Mouse (Mus musculus): ENCODE results near the gene Man2b1. TPM values are rescaled to one million over a fixed set of nuclear protein-coding genes. Genes with fewer than 3 reads are reported as not detected.

Gene Man2b1
- polyA plus RNA-seq, 1 experiment from 2014 or later = 22.5 TPM

DNA sequence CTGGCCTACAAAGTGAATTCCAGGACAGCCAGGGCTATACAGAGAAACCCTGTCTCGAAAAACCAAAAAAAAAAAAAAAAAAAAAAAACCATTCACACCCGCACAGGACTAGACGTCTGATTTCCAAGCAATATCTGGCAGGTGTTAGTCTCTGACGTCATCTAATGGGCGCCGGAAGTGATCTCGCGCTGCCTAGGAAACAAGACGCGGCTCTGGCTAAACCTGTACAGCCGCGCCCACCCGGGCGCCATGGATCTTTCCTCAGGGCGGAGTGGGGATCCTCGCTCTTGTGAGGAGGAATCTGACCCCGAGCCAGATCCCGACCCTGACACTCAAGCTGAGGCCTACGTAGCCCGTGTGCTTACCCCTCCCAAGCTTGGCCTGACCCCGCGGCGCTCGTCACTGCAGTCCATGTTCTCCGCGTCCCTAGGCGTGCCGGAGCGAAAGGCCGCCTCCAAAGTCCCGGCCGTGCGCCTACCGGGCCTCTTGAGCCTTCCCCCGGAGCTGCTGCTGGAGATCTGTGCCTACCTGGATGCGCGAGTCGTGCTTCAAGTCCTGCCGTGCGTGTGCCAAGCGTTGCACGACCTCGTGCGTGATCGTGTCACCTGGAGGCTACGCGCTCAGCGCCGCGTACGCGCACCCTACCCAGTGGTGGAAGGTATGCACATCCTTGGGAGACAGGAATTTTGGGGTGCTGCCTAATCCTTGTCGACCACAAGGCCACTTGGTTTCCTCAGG is 23.0 kb upstream of the Man2b1 start, which contains the start of gene Fbxw9:
Gene Fbxw9, plus strand, starts transcription at position 177 of the 738 bp plus-strand sequence.
- Histone ChIP-seq H3K4me3 (peak within 1 kb of the TSS; percentile 97), H3K4me2 (peak within 1 kb of the TSS; percentile 77), H3K36me3 (peaks cover 25% of the 10 kb centered on the region), H3K9me3 (no peaks in the 10 kb centered on the region), H3K9ac (peak within 1 kb of the TSS; percentile 92), H3K27ac (replicated peaks) (peak within 1 kb of the TSS; percentile 85), H3K4me1 (replicated peaks) (peaks cover 26% of the 10 kb centered on the region), H3K27me3 (no peaks in the 10 kb centered on the region)
- peak; percentile 92 for ATAC-seq (ENCODE audit: low FRiP score, low read depth)
- under 1% methylated on average over 52 of the region's 53 CpGs for WGBS

DNA sequence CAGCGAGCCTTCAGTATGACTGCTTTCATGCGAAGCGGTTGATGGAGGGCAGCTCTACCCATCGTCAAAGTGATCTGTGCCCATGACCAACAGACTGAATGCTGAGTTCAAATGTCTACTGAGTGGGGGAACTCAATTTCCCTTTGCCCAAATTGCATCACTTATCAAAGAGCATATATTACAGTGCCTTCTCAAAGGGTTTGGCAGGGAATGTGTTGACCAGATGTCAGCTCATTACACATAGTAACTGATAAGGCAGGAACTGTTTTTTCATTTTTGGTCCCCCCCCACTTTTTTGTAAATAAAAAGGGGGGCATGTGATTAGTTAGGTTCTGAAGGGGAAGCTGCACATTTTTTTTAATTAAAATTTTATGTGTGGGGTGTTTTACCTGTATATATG is 20.5 kb upstream of the Man2b1 start:
- Histone ChIP-seq H3K27ac (replicated peaks) (no peak overlapping the region), H3K36me3 (peaks cover 28% of the 10 kb centered on the region), H3K9ac (no peak overlapping the region), H3K4me2 (no peak overlapping the region), H3K9me3 (no peaks in the 10 kb centered on the region), H3K4me1 (replicated peaks) (peaks cover 26% of the 10 kb centered on the region), H3K27me3 (no peaks in the 10 kb centered on the region), H3K4me3 (no peak overlapping the region)
- 97% methylated on average over 4 of the region's 4 CpGs for WGBS
- no peak for ATAC-seq (ENCODE audit: low FRiP score, low read depth)

DNA sequence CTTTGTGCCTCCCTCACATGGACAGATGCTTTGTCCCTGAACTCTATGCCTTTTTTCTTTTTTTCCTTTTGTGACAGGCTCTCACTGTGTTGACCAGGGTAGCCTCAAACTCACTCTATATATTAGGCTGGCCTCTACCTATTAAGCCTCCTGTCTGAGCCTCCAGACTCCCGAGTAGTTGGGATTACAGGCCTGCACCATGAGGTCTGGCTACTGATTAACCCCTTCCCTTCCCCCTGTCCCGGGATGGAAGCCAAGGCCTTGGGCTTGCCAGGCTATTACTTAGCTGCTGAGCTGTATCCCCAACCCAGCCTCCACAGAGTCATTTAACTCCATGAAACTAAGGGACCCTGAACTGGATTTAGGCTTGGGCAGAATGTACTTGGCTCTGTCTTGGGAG is 17.9 kb upstream of the Man2b1 start:
- no peak overlapping the region for H3K4me3 ChIP-seq
- ATAC-seq (ENCODE audit: low FRiP score, low read depth) = no peak
- 34% methylated on average over 2 of the region's 2 CpGs for WGBS
- H3K27ac ChIP-seq (replicated peaks) = no peak overlapping the region
- no peaks in the 10 kb centered on the region for H3K9me3 ChIP-seq
- H3K4me2 ChIP-seq = no peak overlapping the region
- no peak overlapping the region for H3K9ac ChIP-seq
- H3K4me1 ChIP-seq (replicated peaks) = peaks cover 22% of the 10 kb centered on the region
- H3K36me3 ChIP-seq = peaks cover 30% of the 10 kb centered on the region
- no peaks in the 10 kb centered on the region for H3K27me3 ChIP-seq

DNA sequence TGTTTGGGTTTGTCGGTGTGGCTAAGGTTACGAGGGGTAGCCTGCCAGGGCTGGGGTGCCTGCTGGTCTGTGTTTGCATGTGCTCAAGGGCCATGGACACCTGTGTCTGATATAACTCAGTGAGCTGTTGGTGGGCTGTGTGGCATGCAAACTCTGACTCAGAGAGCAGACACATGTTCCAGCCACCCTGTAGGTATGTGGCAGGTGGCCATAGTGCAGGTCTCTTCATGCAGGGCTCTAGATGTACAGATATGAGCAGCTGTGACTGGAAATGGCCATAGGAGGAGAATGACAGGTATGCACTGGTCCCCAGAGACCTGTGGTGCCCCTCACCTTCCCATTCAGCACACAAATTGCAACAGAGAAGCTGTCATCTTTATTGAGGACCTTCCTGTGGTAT is 15.9 kb upstream of the Man2b1 start:
- Histone ChIP-seq H3K4me3 (no peak overlapping the region), H3K36me3 (peaks cover 30% of the 10 kb centered on the region)
- 97% methylated on average over 2 of the region's 2 CpGs for WGBS

DNA sequence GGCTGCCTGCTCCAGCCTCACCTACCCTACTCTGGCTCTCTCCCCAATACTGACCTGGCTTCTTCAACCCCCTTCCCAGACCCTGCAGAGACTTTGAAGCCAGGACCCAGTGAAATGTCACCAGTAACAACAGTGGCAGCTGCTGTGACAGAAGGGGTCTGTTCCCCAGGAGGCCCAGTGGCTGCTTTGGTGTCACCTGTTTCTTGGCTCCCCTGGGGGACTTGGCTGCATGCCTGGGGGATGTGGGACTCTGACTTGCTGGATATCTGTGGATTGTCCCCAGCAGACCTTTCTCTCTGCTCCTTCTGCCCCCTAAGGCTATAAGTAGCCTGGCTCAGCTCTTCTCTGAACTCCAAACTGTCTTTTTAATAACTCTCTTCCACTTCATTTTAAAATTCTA is 15.1 kb upstream of the Man2b1 start, which contains the start of gene Gm5741:
Gene Gm5741, minus strand, starts transcription at position 1 of the 400 bp plus-strand sequence.
- Histone ChIP-seq H3K9ac (no peak within 1 kb of the TSS), H3K4me1 (replicated peaks) (peaks cover 17% of the 10 kb centered on the region), H3K36me3 (peaks cover 30% of the 10 kb centered on the region), H3K4me2 (no peak within 1 kb of the TSS), H3K27me3 (no peaks in the 10 kb centered on the region), H3K27ac (replicated peaks) (no peak within 1 kb of the TSS), H3K4me3 (no peak within 1 kb of the TSS), H3K9me3 (no peaks in the 10 kb centered on the region)
- ATAC-seq (ENCODE audit: low FRiP score, low read depth) = no peak

More for the DNA sequence above, 15.9 kb upstream of the Man2b1 start:
- Histone ChIP-seq H3K9ac (no peak overlapping the region), H3K4me1 (replicated peaks) (peaks cover 13% of the 10 kb centered on the region), H3K9me3 (no peaks in the 10 kb centered on the region), H3K4me2 (no peak overlapping the region), H3K27me3 (no peaks in the 10 kb centered on the region), H3K27ac (replicated peaks) (no peak overlapping the region)
- no peak for ATAC-seq (ENCODE audit: low FRiP score, low read depth)

DNA sequence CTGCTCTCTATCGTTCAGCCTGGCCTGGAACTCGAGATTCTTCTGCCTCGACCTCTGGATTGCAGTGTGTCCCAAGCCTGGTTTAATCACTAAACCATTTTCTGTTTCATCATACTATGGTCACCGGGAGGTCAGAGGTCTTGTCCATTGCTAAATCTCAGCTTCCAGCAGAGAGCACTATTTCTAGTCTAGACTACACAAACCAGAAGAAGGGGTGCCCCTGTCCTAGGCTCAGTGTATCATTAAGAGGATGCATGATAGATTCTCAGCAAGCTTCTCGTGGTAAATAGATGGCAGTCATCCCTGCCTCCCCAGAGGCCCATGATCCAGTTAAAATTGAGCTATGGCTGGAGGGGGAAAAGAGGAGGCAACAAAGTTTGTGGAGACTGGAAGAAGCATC is 12.0 kb upstream of the Man2b1 start:
- ATAC-seq (ENCODE audit: low FRiP score, low read depth) = no peak
- Histone ChIP-seq H3K36me3 (peaks cover 38% of the 10 kb centered on the region), H3K9me3 (no peaks in the 10 kb centered on the region), H3K27me3 (no peaks in the 10 kb centered on the region), H3K27ac (replicated peaks) (peak overlapping the region; percentile 95), H3K4me3 (peak overlapping the region; percentile 90), H3K9ac (no peak overlapping the region), H3K4me1 (replicated peaks) (peaks cover 21% of the 10 kb centered on the region), H3K4me2 (peak overlapping the region; percentile 79)
- WGBS = 82% methylated on average over 5 of the region's 5 CpGs

DNA sequence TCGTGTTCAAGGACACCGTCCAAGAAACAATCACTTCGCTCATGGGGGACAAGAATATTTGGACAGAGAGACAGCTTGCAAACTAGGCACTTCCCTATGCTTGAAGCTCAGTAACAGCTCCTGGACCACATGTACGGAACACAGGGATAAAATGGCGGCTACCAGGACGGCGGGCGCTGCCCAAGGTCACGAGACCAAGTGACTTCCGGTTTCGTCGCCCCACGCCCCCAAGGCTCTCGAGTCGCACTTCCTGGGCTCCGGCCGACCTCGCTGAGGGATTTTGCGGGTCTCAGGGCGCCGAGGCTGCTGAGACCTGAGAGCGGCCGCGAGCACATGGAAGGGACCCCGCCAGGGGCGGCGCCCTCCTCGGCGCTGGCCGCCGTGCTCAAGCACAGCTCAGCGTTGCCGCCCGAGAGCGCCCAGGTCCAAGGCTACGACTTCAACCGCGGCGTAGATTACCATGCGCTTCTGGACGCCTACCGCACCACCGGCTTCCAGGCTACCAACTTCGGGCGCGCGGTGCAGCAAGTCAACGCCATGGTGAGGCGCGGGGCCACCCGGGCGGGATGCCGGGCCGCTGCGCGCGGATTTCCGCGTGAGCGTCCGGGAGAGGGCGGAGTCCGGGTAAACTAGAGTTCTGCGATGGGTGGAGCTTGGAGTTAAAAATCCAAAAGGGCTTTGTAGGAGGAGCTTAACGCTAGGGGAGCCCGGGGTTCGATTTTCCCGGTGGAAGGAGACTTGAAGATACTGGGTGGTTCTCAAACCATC is 11.4 kb upstream of the Man2b1 start, which contains the start of gene Dhps:
Gene Dhps, plus strand, starts transcription at position 244 of the 768 bp plus-strand sequence.
- H3K4me3 ChIP-seq = peak within 1 kb of the TSS; percentile 90
- under 1% methylated on average over 68 of the region's 68 CpGs for WGBS
- H3K27ac ChIP-seq (replicated peaks) = peak within 1 kb of the TSS; percentile 95
- H3K9ac ChIP-seq = peak within 1 kb of the TSS; percentile 79
- no peaks in the 10 kb centered on the region for H3K9me3 ChIP-seq
- peaks cover 38% of the 10 kb centered on the region for H3K36me3 ChIP-seq
- peaks cover 21% of the 10 kb centered on the region for H3K4me1 ChIP-seq (replicated peaks)
- no peaks in the 10 kb centered on the region for H3K27me3 ChIP-seq
- peak within 1 kb of the TSS; percentile 79 for H3K4me2 ChIP-seq
- peak; percentile 89 for ATAC-seq (ENCODE audit: low FRiP score, low read depth)

DNA sequence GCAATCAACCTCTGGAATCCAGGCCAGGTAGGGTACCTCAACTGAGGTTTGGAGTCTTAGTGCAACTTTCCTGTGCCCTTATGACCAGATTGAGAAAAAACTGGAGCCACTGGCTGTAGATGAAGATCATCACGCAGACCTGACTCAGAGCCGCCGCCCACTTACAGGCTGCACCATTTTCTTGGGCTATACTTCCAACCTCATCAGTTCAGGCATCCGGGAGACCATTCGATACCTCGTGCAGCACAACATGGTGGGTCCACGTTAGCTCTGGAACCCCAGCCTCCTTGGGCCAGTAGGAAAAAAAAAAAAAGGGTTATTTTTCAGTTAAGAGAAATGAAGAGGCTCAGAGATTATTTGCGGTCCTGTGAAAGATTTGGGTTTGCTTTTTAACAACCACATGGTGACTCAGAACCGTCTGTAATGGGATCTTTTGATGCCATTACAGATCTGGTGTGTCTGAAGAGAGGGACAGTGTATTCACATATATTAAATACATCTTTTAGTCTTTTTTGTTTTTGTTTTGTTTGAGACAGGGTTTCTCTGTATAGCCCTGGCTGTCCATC is 10.6 kb upstream of the Man2b1 start:
- H3K4me3 ChIP-seq = peak overlapping the region; percentile 90
- H3K4me2 ChIP-seq = peak overlapping the region; percentile 79
- WGBS = 43% methylated on average over 9 of the region's 9 CpGs
- H3K9ac ChIP-seq = peak overlapping the region; percentile 79
- no peaks in the 10 kb centered on the region for H3K27me3 ChIP-seq
- peak overlapping the region; percentile 95 for H3K27ac ChIP-seq (replicated peaks)
- H3K4me1 ChIP-seq (replicated peaks) = peaks cover 21% of the 10 kb centered on the region
- peaks cover 38% of the 10 kb centered on the region for H3K36me3 ChIP-seq
- ATAC-seq (ENCODE audit: low FRiP score, low read depth) = no peak
- no peaks in the 10 kb centered on the region for H3K9me3 ChIP-seq

DNA sequence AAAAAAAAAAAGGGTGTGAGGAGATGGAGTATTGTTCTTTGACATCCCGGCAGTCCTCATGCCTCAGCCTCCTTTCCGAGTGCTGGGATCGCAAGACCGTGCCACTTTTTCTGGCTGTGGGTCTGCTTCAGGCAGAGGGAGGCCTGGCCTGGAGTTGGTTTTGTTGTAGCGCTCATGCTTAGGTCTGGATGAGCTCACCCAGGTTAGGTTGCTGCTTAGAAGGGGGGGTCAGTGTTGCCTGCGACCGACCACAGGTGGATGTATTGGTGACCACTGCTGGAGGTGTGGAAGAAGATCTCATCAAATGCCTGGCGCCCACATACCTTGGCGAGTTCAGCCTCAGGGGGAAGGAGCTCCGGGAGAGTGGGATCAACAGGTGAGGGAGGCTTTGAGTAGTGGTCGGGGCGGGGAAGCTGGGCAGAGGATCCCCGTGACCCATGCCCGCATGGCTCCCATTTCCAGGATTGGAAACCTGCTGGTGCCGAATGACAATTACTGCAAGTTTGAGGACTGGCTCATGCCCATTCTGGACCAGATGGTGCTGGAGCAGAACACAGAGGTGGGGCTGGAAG is 9.9 kb upstream of the Man2b1 start:
- ATAC-seq (ENCODE audit: low FRiP score, low read depth) = no peak
- H3K9me3 ChIP-seq = no peaks in the 10 kb centered on the region
- peak overlapping the region; percentile 79; the same call in 1 of the 2 replicates for H3K4me2 ChIP-seq

DNA sequence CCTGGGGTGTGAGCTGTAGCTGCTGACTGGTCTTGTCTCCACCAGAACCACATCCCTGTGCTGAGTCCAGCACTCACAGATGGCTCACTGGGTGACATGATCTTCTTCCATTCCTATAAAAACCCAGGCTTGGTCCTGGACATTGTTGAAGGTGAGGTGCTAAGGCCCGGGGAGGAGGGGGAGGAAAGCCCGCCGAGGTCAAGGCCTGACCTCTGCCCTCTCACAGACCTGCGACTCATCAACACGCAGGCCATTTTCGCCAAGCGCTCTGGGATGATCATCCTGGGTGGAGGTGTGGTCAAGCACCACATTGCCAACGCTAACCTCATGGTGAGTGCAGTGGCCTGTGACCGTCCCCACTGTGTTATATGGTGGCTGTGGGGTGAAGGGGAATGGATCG is 8.9 kb upstream of the Man2b1 start:
- H3K27me3 ChIP-seq = no peaks in the 10 kb centered on the region
- H3K27ac ChIP-seq (replicated peaks) = no peak overlapping the region
- H3K4me1 ChIP-seq (replicated peaks) = peaks cover 21% of the 10 kb centered on the region
- H3K9me3 ChIP-seq = no peaks in the 10 kb centered on the region
- no peak overlapping the region for H3K4me2 ChIP-seq
- peaks cover 47% of the 10 kb centered on the region for H3K36me3 ChIP-seq
- WGBS = 89% methylated on average over 10 of the region's 10 CpGs
- ATAC-seq (ENCODE audit: low FRiP score, low read depth) = no peak
- H3K9ac ChIP-seq = no peak overlapping the region
- no peak overlapping the region for H3K4me3 ChIP-seq

More for the DNA sequence above, 9.9 kb upstream of the Man2b1 start:
- H3K27me3 ChIP-seq = no peaks in the 10 kb centered on the region
- H3K4me3 ChIP-seq = no peak overlapping the region
- peaks cover 40% of the 10 kb centered on the region for H3K36me3 ChIP-seq
- H3K27ac ChIP-seq (replicated peaks) = no peak overlapping the region
- no peak overlapping the region for H3K9ac ChIP-seq
- H3K4me1 ChIP-seq (replicated peaks) = peaks cover 21% of the 10 kb centered on the region
- WGBS = 95% methylated on average over 15 of the region's 15 CpGs

DNA sequence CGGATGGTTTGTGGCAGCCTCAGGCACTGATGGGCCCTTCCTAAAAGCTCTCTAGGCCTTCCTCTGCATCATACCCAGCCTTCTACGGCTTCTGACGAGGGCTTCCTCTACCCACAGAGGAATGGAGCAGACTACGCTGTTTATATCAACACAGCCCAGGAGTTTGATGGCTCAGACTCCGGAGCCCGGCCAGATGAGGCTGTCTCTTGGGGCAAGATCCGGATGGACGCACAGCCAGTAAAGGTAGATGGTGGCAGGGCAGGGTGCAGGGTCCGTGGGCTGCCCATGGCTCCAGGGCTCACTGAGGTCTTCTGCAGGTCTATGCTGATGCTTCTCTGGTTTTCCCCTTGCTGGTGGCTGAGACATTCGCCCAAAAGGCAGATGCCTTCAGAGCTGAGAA is 8.5 kb upstream of the Man2b1 start:
- no peak overlapping the region for H3K27ac ChIP-seq (replicated peaks)
- H3K4me3 ChIP-seq = no peak overlapping the region
- no peak overlapping the region for H3K4me2 ChIP-seq
- H3K9ac ChIP-seq = no peak overlapping the region
- peaks cover 24% of the 10 kb centered on the region for H3K4me1 ChIP-seq (replicated peaks)
- H3K36me3 ChIP-seq = peaks cover 47% of the 10 kb centered on the region
- no peaks in the 10 kb centered on the region for H3K27me3 ChIP-seq
- ATAC-seq (ENCODE audit: low FRiP score, low read depth) = no peak
- H3K9me3 ChIP-seq = no peaks in the 10 kb centered on the region
- WGBS = 96% methylated on average over 10 of the region's 10 CpGs

All from hindbrain, embryonic 15.5 days (tissue).